Mouse (Mus musculus) embryonic facial prominence, embryonic 14.5 days (tissue): ENCODE measurements around the gene Ccno. TPM values are rescaled to one million over a fixed set of nuclear protein-coding genes. Genes with fewer than 3 reads are reported as not detected.

Source experiments
- ATAC-seq: fragments of 200-750 bp; cut with Nextera tagmentation; 2 replicates; pipeline ENCODE4 v1.8.0; 2017; ENCODE audit warnings: low read depth, moderate number of reproducible peaks, moderate TSS enrichment
- DNase-seq: peaks from one replicate; pipeline ENCODE4 v3.0.0-alpha.2; 2015; ENCODE audit warnings: low spot score
- H3K27ac ChIP-seq: fragments of 300-500 bp; sonication (generic); replicated peaks from 2 replicates; pipeline ENCODE4 v1.5.1; 2014; ENCODE audit warnings: low read depth, mild to moderate bottlenecking, low read length, moderate library complexity
- H3K27me3 ChIP-seq: fragments of 300-500 bp; sonication (generic); replicated peaks from 2 replicates; pipeline ENCODE4 v1.6.1; 2014; ENCODE audit warnings: low read length; ENCODE audit not compliant: control insufficient read depth, insufficient read depth
- H3K36me3 ChIP-seq: fragments of 300-500 bp; sonication (generic); 2 replicates; pipeline ENCODE4 v1.6.1; 2014; ENCODE audit warnings: low read length, mixed read lengths; ENCODE audit not compliant: control insufficient read depth, insufficient read depth
- H3K4me1 ChIP-seq: fragments of 300-500 bp; sonication (generic); 2 replicates; pipeline ENCODE4 v1.6.1; 2014; ENCODE audit warnings: antibody characterized with exemption, low read length; ENCODE audit not compliant: control insufficient read depth, insufficient read depth
- H3K4me2 ChIP-seq: fragments of 300-500 bp; sonication (generic); 2 replicates; pipeline ENCODE4 v1.6.1; 2014; ENCODE audit warnings: low read depth, mild to moderate bottlenecking, low read length, moderate library complexity, mixed read lengths
- H3K4me3 ChIP-seq: fragments of 300-500 bp; sonication (generic); 2 replicates; pipeline ENCODE4 v1.5.1; 2014; ENCODE audit warnings: low read depth, mild to moderate bottlenecking, low read length
- H3K9ac ChIP-seq: fragments of 300-500 bp; sonication (generic); 2 replicates; pipeline ENCODE4 v1.6.1; 2014; ENCODE audit warnings: low read depth, mild to moderate bottlenecking, low read length, moderate library complexity, mixed read lengths
- H3K9me3 ChIP-seq: fragments of 300-500 bp; sonication (generic); 2 replicates; pipeline ENCODE4 v1.6.1; 2016; ENCODE audit warnings: low read length; ENCODE audit not compliant: control insufficient read depth
- WGBS: fragments of 180-500 bp; shearing (Covaris S2); extraction: QIAGEN DNeasy Blood & Tissue Kit; methylation state at CpG from one replicate; pipeline ENCODE4 v1.1.7; 2014; 5-methylcytosine and 5-hydroxymethylcytosine counted together
- polyA plus RNA-seq: library from polyadenylated mRNA; unstranded; fragments of >200 nt; fragmentation: Nextera tagmentation; extraction: Ambion mirVana; gene quantifications from 2 replicates; pipeline ENCODE4 v1.2.1, GENCODE M21; 2014

The Ccno gene
- polyA plus RNA-seq = 4.1 and 9.0 TPM in 2 replicates

- WGBS = under 1% methylated on average over 21 of the region's 47 CpGs
- peaks cover 17% of the 10 kb centered on the region for H3K4me1 ChIP-seq
Measured at GRCm38 (mm10) chr13:112987532-112987943, at the start of gene Ccno. Gene Ccno (plus strand): TSS chr13:112987802.

DNA sequence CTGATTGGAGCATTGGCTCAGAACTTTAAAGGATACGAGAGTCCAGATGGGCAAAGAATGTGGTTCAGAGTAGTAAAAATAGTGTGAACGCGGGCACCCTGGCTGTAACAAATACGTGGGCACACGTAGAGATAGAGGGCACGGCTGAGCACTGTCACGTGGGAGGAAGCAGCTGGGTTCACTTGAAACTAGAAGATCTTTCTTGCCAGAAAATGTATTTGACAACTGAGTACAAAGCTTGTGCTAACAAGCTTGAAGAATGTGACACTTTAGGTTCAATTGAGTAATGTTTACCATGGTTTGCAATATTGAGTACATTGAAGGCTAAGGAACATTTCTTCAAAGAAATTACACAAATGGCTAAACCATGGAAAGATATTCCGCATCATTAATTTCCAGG is 49.5 kb upstream of the Ccno start:
- Histone ChIP-seq H3K27me3 (no peaks in the 10 kb centered on the region), H3K9me3 (no peaks in the 10 kb centered on the region), H3K4me1 (no peaks in the 10 kb centered on the region), H3K4me3 (no peak overlapping the region), H3K27ac (no peak overlapping the region), H3K4me2 (no peak overlapping the region), H3K9ac (no peak overlapping the region), H3K36me3 (peaks cover 56% of the 10 kb centered on the region)
- ATAC-seq = no peak
- 92% methylated on average over 8 of the region's 8 CpGs for WGBS
- DNase-seq = no peak

More at GRCm38 (mm10) chr13:112987532-112987943, at the start of gene Ccno:
- peak within 1 kb of the TSS; percentile 64 for H3K9ac ChIP-seq
- ATAC-seq (peak; percentile 98), DNase-seq (peak; percentile 98)
- H3K27ac ChIP-seq = no peak within 1 kb of the TSS
- peak within 1 kb of the TSS; percentile 59 for H3K4me3 ChIP-seq
- no peaks in the 10 kb centered on the region for H3K9me3 ChIP-seq
- peak within 1 kb of the TSS; percentile 100 for H3K4me2 ChIP-seq
- H3K36me3 ChIP-seq = no peaks in the 10 kb centered on the region
- H3K27me3 ChIP-seq = peaks cover 71% of the 10 kb centered on the region

- no peak overlapping the region for H3K4me2 ChIP-seq
- no peak overlapping the region for H3K9ac ChIP-seq
- no peak overlapping the region for H3K27ac ChIP-seq
- no peaks in the 10 kb centered on the region for H3K27me3 ChIP-seq
- ATAC-seq (no peak), DNase-seq (no peak)
- H3K9me3 ChIP-seq = no peaks in the 10 kb centered on the region
- no peak overlapping the region for H3K4me3 ChIP-seq
- H3K4me1 ChIP-seq = no peaks in the 10 kb centered on the region
- peaks cover 74% of the 10 kb centered on the region for H3K36me3 ChIP-seq
- 76% methylated on average over 15 of the region's 15 CpGs for WGBS
Measured at GRCm38 (mm10) chr13:112941879-112942330, 45.7 kb upstream of the Ccno start.

DNA sequence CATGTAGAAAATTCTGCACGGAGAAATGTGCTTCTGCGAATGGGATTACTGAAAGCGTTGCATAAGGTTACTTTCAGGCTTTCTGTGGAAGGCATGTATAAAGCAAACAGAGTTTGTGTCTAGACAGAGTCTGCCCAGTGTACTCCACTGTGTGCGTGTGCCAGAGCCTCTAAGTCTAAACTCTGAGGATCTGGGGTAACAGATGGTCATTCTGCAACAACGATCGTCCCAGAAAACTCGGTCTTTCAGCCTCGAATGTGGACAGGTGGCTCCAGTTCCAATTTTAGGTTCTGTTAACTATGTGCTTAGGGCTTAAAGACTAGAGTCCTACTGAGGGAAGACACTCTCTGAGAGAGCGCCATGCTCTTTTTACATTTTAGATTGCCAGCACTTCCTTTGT is 42.3 kb upstream of the Ccno start:
- no peak overlapping the region for H3K4me3 ChIP-seq
- no peaks in the 10 kb centered on the region for H3K27me3 ChIP-seq
- peaks cover 79% of the 10 kb centered on the region for H3K36me3 ChIP-seq
- no peaks in the 10 kb centered on the region for H3K4me1 ChIP-seq
- H3K9me3 ChIP-seq = no peaks in the 10 kb centered on the region
- DNase-seq (no peak), ATAC-seq (no peak)
- no peak overlapping the region for H3K27ac ChIP-seq
- WGBS = 95% methylated on average over 9 of the region's 9 CpGs
- no peak overlapping the region for H3K4me2 ChIP-seq
- no peak overlapping the region for H3K9ac ChIP-seq

DNA sequence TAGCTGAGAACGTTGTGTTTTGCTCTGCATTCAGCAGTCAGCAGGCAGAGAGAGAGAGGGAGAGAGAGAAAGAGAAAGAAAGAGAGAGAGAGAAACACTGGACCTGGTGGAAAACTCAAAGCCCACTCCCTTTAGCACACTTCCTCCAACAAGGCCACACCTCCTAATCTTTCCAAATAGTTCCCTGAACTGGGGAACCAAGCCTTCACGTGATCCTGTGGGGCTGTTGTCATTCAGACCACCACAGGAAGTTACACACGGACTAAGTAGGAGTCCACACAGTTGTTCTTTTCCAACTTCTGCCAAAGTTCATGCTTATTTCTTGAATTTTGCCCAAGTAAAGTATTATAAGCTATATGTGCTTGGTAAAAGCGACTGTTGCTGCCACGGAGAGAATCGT is 41.7 kb upstream of the Ccno start:
- Histone ChIP-seq H3K36me3 (peaks cover 85% of the 10 kb centered on the region), H3K4me1 (no peaks in the 10 kb centered on the region), H3K9me3 (no peaks in the 10 kb centered on the region), H3K27ac (no peak overlapping the region), H3K9ac (no peak overlapping the region), H3K27me3 (no peaks in the 10 kb centered on the region), H3K4me3 (no peak overlapping the region), H3K4me2 (no peak overlapping the region)
- WGBS = 88% methylated on average over 6 of the region's 6 CpGs
- DNase-seq (no peak), ATAC-seq (no peak)

GRCm38 (mm10) chr13:112954067-112954466 is 33.5 kb upstream of the Ccno start:
- no peak for ATAC-seq
- DNase-seq = no peak
- 90% methylated on average over 8 of the region's 8 CpGs for WGBS
- Histone ChIP-seq H3K4me3 (no peak overlapping the region), H3K9me3 (no peaks in the 10 kb centered on the region), H3K27ac (no peak overlapping the region), H3K36me3 (peaks cover 82% of the 10 kb centered on the region), H3K9ac (no peak overlapping the region), H3K4me2 (no peak overlapping the region), H3K4me1 (no peaks in the 10 kb centered on the region), H3K27me3 (no peaks in the 10 kb centered on the region)

DNA sequence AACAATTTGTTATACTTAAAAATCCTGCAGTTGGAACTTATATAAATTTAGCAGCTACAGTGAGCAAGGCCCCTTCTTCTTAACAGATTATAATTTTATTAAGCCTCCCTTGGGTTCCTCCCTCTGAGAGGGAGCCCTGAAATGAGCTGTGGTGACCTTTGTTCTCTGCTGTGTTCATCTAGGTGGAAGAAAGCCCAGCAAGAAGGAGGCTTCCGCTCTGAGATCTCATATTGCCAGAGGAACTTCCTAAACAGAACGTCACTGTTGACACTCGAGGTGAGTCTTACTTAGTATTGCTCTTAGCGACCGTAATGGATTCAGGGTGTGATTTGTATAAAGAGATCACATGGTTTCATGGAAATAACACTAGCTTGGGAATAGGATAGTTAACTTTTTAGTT is 24.5 kb upstream of the Ccno start:
- no peak overlapping the region for H3K9ac ChIP-seq
- H3K9me3 ChIP-seq = no peaks in the 10 kb centered on the region
- ATAC-seq = no peak
- no peak overlapping the region for H3K4me2 ChIP-seq
- no peaks in the 10 kb centered on the region for H3K27me3 ChIP-seq
- no peak for DNase-seq
- WGBS = 79% methylated on average over 5 of the region's 5 CpGs
- H3K4me1 ChIP-seq = no peaks in the 10 kb centered on the region
- H3K27ac ChIP-seq = no peak overlapping the region
- no peak overlapping the region for H3K4me3 ChIP-seq
- H3K36me3 ChIP-seq = peaks cover 58% of the 10 kb centered on the region

DNA sequence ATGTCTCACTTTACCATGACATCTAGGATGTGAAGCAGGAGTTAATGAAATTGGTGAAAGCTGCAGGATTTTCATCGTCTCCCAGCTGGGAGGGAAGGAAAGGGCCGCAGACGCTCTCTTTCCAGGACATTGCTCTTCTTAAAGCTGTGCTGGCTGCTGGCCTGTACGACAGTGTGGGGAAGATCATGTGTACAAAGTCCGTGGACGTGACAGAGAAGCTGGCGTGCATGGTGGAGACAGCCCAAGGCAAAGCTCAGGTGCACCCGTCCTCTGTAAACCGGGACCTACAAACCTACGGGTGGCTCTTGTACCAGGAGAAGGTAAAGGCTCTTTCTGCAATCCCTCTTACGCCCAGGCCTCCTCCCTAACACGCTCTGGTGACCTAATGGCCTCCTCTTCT is 23.2 kb upstream of the Ccno start:
- no peak overlapping the region for H3K4me2 ChIP-seq
- WGBS = 92% methylated on average over 12 of the region's 12 CpGs
- no peak for ATAC-seq
- H3K36me3 ChIP-seq = peaks cover 53% of the 10 kb centered on the region
- H3K4me3 ChIP-seq = no peak overlapping the region
- no peak for DNase-seq
- H3K4me1 ChIP-seq = no peaks in the 10 kb centered on the region
- no peaks in the 10 kb centered on the region for H3K9me3 ChIP-seq
- no peak overlapping the region for H3K27ac ChIP-seq
- H3K9ac ChIP-seq = no peak overlapping the region
- H3K27me3 ChIP-seq = no peaks in the 10 kb centered on the region

GRCm38 (mm10) chr13:112967267-112967666 is 20.3 kb upstream of the Ccno start:
- 93% methylated on average over 5 of the region's 5 CpGs for WGBS
- ATAC-seq (no peak), DNase-seq (no peak)
- Histone ChIP-seq H3K27me3 (no peaks in the 10 kb centered on the region), H3K4me3 (no peak overlapping the region), H3K9me3 (no peaks in the 10 kb centered on the region), H3K27ac (no peak overlapping the region), H3K4me2 (no peak overlapping the region), H3K4me1 (no peaks in the 10 kb centered on the region), H3K9ac (no peak overlapping the region), H3K36me3 (peaks cover 50% of the 10 kb centered on the region)
